Mouse (Mus musculus) heart, adult 2 months (tissue): ENCODE data around the gene Ttc28.

ENCODE experiments used
- CTCF ChIP-seq: fragments of 200-600 bp; IDR thresholded peaks from 2 replicates; pipeline ENCODE4 v1.8.1; 2022; ENCODE audit warnings: antibody characterized with exemption, mild to moderate bottlenecking, moderate library complexity
- POLR2A ChIP-seq: fragments of 200-500 bp; IDR thresholded peaks from 2 replicates; pipeline ENCODE4 v1.6.1; 2011; ENCODE audit warnings: mild to moderate bottlenecking, low read depth, low read length, control low read depth; ENCODE audit not compliant: insufficient read depth

- TF ChIP-seq POLR2A (no peak), CTCF (no peak)
These were observed 276.3 kb downstream of the Ttc28 start for GRCm38 (mm10) chr5:111155928-111156327.
